Mouse (Mus musculus): Measurements from ENCODE around the gene Gal3st2c.
"Not testable (repeated sequence)": the region's sequence is repeated elsewhere in the genome, so short reads cannot be mapped to it uniquely, and the experiment has no call there.

- not testable (repeated sequence) for TF ChIP-seq POLR2A, CTCF (IDR thresholded peaks at IDR 0.05; ENCODE audit: extremely low read depth, insufficient read depth, low read length)
Measured at GRCm38 (mm10) chr1:94008826-94009225, 18.5 kb downstream of the Gal3st2c start.
